Mouse (Mus musculus) hindbrain, embryonic 10.5 days (tissue): ENCODE measurements around the gene Pcgf2. TPM values are rescaled to one million over a fixed set of nuclear protein-coding genes. Genes with fewer than 3 reads are reported as not detected.
A peak's percentile ranks its signal among the peaks of the same experiment; 100 is the strongest.
"Not testable (repeated sequence)": the region's sequence is repeated elsewhere in the genome, so short reads cannot be mapped to it uniquely, and the experiment has no call there.

Experiments used
- DNase-seq: peaks from one replicate; pipeline ENCODE4 v3.0.0-alpha.2; 2017; ENCODE audit warnings: low spot score
- H3K27ac ChIP-seq: fragments of 300-500 bp; sonication (generic); 2 replicates; pipeline ENCODE4 v1.5.1; 2016; ENCODE audit warnings: mild to moderate bottlenecking, moderate library complexity
- H3K27me3 ChIP-seq: fragments of 300-500 bp; sonication (generic); 2 replicates; pipeline ENCODE4 v1.6.1; 2016; ENCODE audit warnings: mild to moderate bottlenecking; ENCODE audit not compliant: poor library complexity, insufficient read depth, severe bottlenecking
- H3K36me3 ChIP-seq: fragments of 300-500 bp; sonication (generic); 2 replicates; pipeline ENCODE4 v1.6.1; 2016; ENCODE audit warnings: mild to moderate bottlenecking, moderate library complexity
- H3K4me1 ChIP-seq: fragments of 300-500 bp; sonication (generic); replicated peaks from 2 replicates; pipeline ENCODE4 v1.6.1; 2016; ENCODE audit warnings: mild to moderate bottlenecking
- H3K4me3 ChIP-seq: fragments of 300-500 bp; sonication (generic); 2 replicates; pipeline ENCODE4 v1.5.1; 2016; ENCODE audit warnings: mild to moderate bottlenecking, moderate library complexity
- H3K9me3 ChIP-seq: fragments of 300-500 bp; sonication (generic); 2 replicates; pipeline ENCODE4 v1.6.1; 2016; ENCODE audit warnings: mild to moderate bottlenecking, moderate library complexity
- WGBS: fragments of 180-500 bp; shearing (Covaris S2); methylation state at CpG from one replicate; pipeline ENCODE4 v1.1.7; 2016; 5-methylcytosine and 5-hydroxymethylcytosine counted together
- polyA plus RNA-seq: library from polyadenylated mRNA; unstranded; fragments of >200 nt; fragmentation: Nextera tagmentation; extraction: Ambion mirVana; gene quantifications from 2 replicates; pipeline ENCODE4 v1.2.1, GENCODE M21; 2016

Gene Pcgf2
- polyA plus RNA-seq, 1 experiment from 2014 or later: 17.0 TPM

DNA sequence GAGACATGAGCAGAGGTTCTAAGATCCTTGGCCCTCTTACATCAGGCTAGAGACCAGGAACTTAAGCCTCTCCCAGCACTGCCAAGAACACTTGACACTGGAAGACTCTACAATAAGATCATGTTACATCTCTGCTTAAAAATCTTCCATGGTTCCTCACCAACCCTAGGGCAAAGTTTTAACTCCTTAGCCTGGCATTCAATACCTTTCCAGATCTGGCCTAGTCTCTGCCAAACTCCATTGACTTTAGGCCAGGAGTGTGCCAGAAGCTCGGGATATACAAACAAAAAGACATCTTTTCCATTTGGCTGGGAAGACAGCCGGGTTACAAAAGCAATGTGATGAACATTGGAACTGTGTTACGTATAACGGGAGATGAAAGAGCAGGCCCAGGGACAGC is 37.3 kb upstream of the Pcgf2 start:
- DNase-seq: no peak
- peaks cover 2% of the 10 kb centered on the region for H3K36me3 ChIP-seq
- peaks cover 32% of the 10 kb centered on the region for H3K4me1 ChIP-seq
- 80% methylated on average over 4 of the region's 4 CpGs for WGBS
- H3K4me3 ChIP-seq: no peak overlapping the region
- no peaks in the 10 kb centered on the region for H3K27me3 ChIP-seq
- H3K9me3 ChIP-seq: no peaks in the 10 kb centered on the region
- H3K27ac ChIP-seq: no peak overlapping the region

DNA sequence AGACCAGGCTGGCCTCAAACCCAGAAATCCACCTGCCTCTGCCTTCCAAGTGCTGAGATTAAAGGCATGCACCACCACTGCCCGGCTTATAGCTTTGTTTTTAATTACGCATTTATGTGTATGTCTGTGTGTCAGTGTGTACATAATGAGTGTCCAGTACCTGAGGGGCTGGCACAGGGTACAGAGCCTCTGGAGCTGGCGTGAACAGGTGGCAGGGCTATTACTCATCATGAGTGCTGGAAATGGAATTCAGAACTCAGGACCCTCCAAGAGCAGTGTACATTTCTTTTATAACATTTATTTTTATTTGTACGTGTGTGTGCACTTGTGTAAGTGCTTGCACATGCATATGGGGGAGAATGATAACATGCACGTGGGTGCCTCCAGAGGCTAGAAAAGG is 36.3 kb upstream of the Pcgf2 start:
- Histone ChIP-seq H3K36me3 (peaks cover 12% of the 10 kb centered on the region), H3K9me3 (no peaks in the 10 kb centered on the region), H3K27ac (no peak overlapping the region), H3K4me1 (peaks cover 27% of the 10 kb centered on the region), H3K4me3 (no peak overlapping the region), H3K27me3 (no peaks in the 10 kb centered on the region)
- WGBS: 92% methylated on average over 5 of the region's 5 CpGs
- no peak for DNase-seq

DNA sequence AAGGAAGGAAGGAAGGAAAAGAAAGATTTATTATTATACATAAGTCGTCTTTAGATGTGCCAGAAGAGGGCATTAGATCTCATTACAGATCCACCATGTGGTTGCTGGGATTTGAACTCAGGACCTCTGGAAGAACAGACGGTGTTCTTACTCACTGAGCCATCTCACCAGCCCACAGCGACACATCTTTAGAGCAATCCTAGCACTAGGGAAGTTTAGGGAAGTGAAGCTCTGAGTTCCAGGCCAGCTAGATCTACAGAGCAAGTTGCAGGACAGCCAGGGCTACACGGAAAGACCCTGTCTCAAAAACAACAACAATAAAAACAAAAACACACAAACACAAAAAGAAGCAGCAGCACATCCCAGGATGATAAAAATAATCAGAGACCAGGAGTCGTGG is 34.5 kb upstream of the Pcgf2 start:
- not testable (repeated sequence) for H3K27me3 ChIP-seq, DNase-seq, H3K9me3 ChIP-seq, H3K27ac ChIP-seq, H3K4me3 ChIP-seq
- WGBS: 91% methylated on average over 5 of the region's 5 CpGs
- Histone ChIP-seq H3K36me3 (peaks cover 27% of the 10 kb centered on the region), H3K4me1 (peaks cover 15% of the 10 kb centered on the region)

DNA sequence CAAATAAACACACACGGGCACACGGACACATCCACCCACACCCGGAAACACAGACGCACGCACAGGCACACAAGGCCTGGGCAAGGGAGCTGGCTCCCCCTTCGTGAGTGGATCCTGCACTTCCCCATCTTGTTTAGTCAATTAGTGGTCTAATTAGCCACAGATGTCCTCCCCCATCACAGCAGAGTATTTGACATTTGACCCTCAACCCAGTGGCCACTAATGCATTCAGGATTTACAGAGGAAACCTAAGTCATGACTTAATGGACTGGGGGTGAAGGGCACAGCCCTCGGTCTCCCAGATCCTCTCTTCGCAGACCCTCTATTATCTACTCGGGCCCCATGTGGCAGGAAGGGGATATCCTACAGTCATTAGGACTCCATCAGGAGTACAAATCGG is 33.4 kb upstream of the Pcgf2 start:
- DNase-seq: peak; percentile 48
- Histone ChIP-seq H3K27ac (peak overlapping the region; percentile 50; the same call in 1 of the 2 replicates), H3K4me1 (peaks cover 15% of the 10 kb centered on the region), H3K27me3 (no peaks in the 10 kb centered on the region), H3K9me3 (no peaks in the 10 kb centered on the region), H3K4me3 (0 out of 2 replicates have a peak overlapping the region, but pooled peaks have one; percentile 1), H3K36me3 (peaks cover 39% of the 10 kb centered on the region)
- WGBS: 52% methylated on average over 10 of the region's 10 CpGs

DNA sequence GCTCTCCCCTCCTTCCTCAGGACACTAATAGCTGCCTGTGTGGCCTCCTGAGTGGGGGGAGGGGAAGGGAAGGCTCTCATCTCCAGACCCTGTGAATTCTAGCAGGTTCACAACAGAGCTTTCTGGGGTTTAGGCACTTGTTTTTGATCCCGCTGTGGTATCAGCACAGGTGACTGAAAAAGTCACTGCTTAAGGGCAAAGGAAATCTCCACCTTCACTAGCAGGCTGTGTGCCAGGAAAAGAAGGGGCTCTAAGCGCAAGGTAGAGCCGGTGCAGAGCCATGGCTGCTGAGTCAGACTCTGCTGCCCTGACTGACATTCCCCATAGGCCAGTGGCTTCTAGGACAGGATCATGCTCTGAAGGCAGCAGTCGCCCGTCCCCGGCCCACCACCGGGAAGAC is 28.4 kb upstream of the Pcgf2 start:
- H3K4me3 ChIP-seq: no peak overlapping the region
- DNase-seq: no peak
- 88% methylated on average over 7 of the region's 7 CpGs for WGBS
- H3K27ac ChIP-seq: no peak overlapping the region; the same call in 1 of the 2 replicates
- peaks cover 14% of the 10 kb centered on the region for H3K4me1 ChIP-seq
- no peaks in the 10 kb centered on the region for H3K27me3 ChIP-seq
- peaks cover 88% of the 10 kb centered on the region for H3K36me3 ChIP-seq
- no peaks in the 10 kb centered on the region for H3K9me3 ChIP-seq

DNA sequence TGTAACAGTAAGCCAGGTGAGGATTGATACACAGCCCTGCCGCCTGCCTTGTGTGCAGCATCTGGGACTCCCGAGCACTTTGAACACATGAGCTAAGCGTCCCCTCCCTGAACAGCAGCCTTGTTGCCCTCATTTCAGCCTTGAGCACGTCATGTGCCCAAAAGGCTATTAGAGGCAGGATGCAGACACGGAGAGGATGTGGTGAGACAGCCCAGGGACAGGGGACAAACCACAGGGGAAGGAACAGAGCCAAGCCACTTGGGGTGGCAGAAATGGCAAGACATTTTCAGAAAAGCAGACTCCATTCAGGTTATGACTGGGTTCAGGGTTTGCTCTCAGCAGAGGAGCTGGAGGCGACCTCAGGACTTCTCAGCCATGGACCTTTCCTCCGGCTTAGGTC is 28.0 kb upstream of the Pcgf2 start:
- Histone ChIP-seq H3K4me1 (peaks cover 12% of the 10 kb centered on the region; the same call in 1 of the 2 replicates), H3K27me3 (no peaks in the 10 kb centered on the region), H3K9me3 (no peaks in the 10 kb centered on the region), H3K4me3 (no peak overlapping the region), H3K36me3 (peaks cover 92% of the 10 kb centered on the region), H3K27ac (no peak overlapping the region)
- 79% methylated on average over 7 of the region's 7 CpGs for WGBS
- DNase-seq: no peak

DNA sequence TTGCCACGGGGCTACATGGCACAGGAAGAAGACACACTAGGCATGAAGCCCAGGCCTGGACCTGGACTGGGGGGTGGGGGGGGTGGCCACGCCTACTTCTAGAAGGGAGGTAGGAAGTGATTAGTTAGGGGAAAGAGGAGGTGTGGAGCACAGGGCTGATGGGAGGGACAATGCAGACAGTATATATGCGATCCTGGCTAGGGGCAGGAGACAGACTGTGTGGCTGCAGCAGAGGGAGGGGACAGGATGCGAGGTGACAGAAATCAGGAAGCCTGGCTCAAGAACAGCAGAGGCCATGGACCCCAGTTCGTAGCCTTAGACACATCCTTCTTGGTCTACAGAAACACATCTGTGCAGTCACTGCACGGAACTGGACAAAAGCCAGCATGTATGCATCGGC is 23.4 kb upstream of the Pcgf2 start:
- H3K27me3 ChIP-seq: no peaks in the 10 kb centered on the region
- WGBS: 85% methylated on average over 7 of the region's 7 CpGs
- H3K36me3 ChIP-seq: peaks cover 100% of the 10 kb centered on the region
- peaks cover 6% of the 10 kb centered on the region; the same call in 1 of the 2 replicates for H3K9me3 ChIP-seq
- H3K4me1 ChIP-seq: peaks cover 10% of the 10 kb centered on the region; the same call in 1 of the 2 replicates
- no peak overlapping the region for H3K4me3 ChIP-seq
- DNase-seq: no peak
- no peak overlapping the region; the same call in 1 of the 2 replicates for H3K27ac ChIP-seq

DNA sequence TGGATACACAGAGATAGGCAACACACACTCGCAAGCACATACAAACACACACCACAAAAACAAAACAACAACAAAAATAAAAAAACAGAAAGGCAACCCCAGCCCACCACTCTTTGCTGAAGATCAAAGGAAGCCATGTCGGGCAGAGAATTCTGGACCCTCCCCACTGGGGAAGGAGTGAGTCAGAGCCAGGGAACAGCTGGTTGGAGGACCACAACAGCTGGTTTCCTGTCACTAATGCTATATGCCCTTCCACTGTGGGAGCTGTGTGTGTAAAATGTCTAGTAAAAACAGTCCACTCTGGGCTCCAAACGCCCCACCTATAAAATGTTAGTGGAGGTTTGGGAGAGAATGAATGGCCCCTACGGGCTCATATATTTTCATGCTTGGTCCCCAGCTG is 21.0 kb upstream of the Pcgf2 start:
- Histone ChIP-seq H3K4me1 (peaks cover 8% of the 10 kb centered on the region; the same call in 1 of the 2 replicates), H3K27ac (no peak overlapping the region), H3K9me3 (peaks cover 6% of the 10 kb centered on the region; the same call in 1 of the 2 replicates), H3K4me3 (no peak overlapping the region), H3K27me3 (no peaks in the 10 kb centered on the region), H3K36me3 (peaks cover 98% of the 10 kb centered on the region)
- no peak for DNase-seq
- WGBS: 96% methylated on average over 4 of the region's 4 CpGs

DNA sequence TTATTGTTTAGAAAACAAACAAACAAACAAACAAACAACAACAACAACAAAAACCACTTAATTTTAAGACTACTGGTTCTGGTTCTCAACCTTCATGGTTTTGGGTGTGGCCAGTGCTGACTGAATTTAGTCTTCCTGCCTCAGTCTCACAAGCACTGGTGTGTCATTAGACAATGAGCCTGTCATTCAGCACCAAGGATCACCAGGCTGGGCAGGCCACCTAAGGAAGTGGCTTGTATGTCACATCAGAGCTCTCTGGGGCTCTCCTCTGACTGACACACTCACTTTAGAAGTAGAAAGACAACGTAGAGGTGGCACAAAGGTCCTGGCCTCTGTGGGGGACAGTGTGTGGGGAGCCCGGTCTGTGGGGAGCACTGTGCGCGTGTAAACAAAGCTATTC is 18.7 kb upstream of the Pcgf2 start:
- peaks cover 6% of the 10 kb centered on the region; the same call in 1 of the 2 replicates for H3K9me3 ChIP-seq
- no peak for DNase-seq
- peaks cover 98% of the 10 kb centered on the region for H3K36me3 ChIP-seq
- no peaks in the 10 kb centered on the region for H3K27me3 ChIP-seq
- no peak overlapping the region for H3K27ac ChIP-seq
- 80% methylated on average over 4 of the region's 4 CpGs for WGBS
- no peak overlapping the region for H3K4me3 ChIP-seq
- H3K4me1 ChIP-seq: peaks cover 8% of the 10 kb centered on the region; the same call in 1 of the 2 replicates

DNA sequence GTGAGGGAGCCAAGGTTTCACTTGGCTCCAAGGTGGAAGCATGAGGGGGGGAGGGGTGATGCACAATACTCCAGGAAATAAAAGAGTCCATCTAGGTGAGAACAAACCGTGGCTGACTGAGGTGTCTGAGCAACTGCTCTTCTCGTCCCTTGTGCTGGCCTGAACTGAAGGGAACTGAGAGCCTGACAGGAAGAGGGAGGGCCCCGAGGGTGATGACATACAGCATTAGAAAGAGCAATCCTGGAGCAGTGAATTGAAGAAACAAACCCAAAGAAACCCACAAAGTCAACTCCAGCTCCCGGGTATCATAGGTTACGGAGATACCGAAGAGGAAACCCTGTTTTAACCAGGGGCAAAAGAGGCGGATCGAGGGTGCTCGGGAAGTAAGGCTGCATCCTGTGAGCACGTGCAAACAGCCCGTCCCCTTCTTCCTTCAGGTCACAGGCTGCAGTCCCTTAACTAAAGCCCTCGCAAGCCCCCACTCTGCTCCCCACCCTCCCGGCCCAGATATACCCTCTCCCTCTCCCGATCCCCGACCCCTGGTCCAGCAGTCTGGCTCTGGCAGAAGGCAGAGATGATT is 18.1 kb upstream of the Pcgf2 start:
- Histone ChIP-seq H3K36me3 (peaks cover 98% of the 10 kb centered on the region), H3K27ac (no peak overlapping the region), H3K4me1 (0 out of 2 replicates have a peak, but pooled peaks cover 2% of the 10 kb centered on the region), H3K4me3 (no peak overlapping the region), H3K27me3 (no peaks in the 10 kb centered on the region), H3K9me3 (peaks cover 6% of the 10 kb centered on the region; the same call in 1 of the 2 replicates)
- no peak for DNase-seq
- WGBS: 79% methylated on average over 15 of the region's 15 CpGs

DNA sequence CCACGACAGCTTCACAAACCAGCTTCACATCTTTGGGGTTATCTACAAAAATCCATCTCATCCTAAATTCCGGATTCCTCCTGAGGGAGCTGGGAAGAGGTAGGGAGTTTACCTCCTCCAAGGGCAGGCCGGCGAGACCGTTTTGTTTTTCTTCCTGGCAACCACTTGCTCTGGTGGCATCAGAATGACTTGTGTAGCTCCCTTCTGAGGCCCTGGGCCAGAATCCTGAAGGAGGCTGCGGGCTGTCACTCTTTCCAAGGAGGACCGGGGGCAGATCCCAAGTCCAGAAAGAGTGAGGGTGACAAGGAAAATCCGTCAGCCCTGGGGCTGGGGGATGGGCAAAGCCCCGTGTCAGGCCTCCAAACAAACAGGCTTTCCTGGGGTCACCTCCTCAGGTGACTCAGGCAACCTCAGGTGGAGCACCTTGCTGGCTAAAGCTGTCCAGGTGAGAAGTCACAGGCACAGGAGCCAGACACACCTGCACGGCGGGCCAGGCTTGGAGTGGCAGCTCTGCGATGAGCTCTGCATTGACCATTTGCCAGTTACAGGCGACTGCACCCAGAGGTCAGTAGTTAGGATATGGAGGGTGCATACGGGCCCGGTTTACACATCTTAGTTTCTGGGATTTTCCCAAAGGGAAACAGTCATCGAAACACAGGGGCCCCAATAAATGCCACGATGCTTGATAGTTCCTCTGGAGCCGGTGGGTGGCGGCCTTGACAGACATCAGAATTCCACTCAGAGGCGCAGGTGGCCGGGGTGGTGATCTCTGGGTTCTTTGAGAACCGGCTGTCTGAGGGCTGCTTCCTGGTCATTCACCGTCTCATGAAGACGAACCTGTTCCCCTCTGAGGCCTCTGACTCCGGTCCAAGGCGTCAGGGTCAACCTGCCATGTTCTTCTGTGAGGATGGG is 17.3 kb upstream of the Pcgf2 start:
- DNase-seq: no peak
- Histone ChIP-seq H3K27ac (no peak overlapping the region), H3K27me3 (no peaks in the 10 kb centered on the region), H3K9me3 (peaks cover 6% of the 10 kb centered on the region; the same call in 1 of the 2 replicates), H3K36me3 (peaks cover 98% of the 10 kb centered on the region), H3K4me3 (no peak overlapping the region), H3K4me1 (0 out of 2 replicates have a peak, but pooled peaks cover under 1% of the 10 kb centered on the region)
- 89% methylated on average over 26 of the region's 26 CpGs for WGBS

DNA sequence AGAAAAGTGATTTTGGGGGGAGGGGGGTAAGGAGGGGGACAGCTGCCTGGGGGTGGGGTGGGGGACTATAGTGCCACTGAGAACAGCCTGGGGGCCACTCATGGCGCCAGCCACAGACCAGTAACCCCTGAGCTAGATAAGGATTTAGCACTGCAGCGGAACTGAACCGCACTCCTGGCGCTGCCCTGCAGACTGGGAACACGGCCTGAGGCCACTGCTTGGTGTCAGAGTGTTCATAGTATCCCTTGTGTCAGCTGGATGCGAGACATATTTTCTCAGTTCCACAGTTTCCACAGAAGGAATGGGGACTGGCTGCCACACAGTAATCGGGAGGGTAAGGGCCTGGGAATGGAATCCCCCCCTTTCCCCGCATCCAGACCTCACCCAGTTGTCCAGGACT is 15.7 kb upstream of the Pcgf2 start:
- no peaks in the 10 kb centered on the region for H3K4me1 ChIP-seq
- 87% methylated on average over 8 of the region's 8 CpGs for WGBS
- H3K9me3 ChIP-seq: no peaks in the 10 kb centered on the region
- H3K36me3 ChIP-seq: peaks cover 98% of the 10 kb centered on the region
- H3K27me3 ChIP-seq: no peaks in the 10 kb centered on the region
- H3K27ac ChIP-seq: no peak overlapping the region
- no peak overlapping the region for H3K4me3 ChIP-seq
- DNase-seq: no peak
